Mouse (Mus musculus) mesoderm, embryonic 11.5 days (tissue): ENCODE data around the gene Ccr4.

Experiments
- DNase-seq: peaks from one replicate; pipeline ENCODE4 v3.0.0-alpha.2; 2012; ENCODE audit warnings: low read depth, low spot score

The Ccr4 gene

DNA sequence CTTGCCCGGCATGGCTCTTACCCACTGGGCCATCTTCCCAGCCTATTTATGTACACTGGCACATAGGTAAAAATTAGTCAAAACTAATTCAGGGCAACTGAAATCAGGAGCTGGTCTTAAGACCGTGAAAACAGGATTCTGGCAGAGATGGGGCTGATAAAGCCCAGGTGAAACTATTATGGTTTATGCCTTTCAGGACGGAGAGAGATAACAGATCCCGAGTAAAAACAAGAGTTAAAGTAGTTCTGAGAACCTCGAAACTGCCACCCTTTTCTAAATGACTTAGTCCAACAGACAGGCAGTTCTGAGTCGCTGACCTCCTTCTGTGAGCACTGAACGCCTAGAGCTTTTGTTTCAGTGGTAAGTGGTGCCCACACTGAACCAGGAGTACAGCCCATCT, 32.8 kb downstream of the Ccr4 start:
- DNase-seq, result no peak

DNA sequence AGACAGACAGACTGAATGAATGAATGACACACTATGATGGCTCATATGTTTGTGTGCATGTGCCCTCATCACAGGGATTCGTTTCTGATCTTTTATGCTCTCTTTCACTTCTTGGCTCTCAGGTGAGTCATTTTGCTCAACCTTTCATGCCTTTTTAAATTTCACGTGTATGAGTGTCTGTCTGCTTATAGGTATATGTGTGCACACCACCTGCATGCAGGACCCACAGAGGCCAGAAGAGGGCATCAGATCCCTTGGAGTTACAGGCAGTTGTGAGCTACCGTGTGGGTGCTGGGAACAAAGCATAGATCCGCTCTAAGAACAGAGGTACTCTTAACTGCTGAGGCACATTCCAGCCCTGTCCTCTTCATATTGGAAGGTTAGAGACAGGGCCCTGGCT, 36.0 kb downstream of the Ccr4 start:
- DNase-seq, result no peak

DNA sequence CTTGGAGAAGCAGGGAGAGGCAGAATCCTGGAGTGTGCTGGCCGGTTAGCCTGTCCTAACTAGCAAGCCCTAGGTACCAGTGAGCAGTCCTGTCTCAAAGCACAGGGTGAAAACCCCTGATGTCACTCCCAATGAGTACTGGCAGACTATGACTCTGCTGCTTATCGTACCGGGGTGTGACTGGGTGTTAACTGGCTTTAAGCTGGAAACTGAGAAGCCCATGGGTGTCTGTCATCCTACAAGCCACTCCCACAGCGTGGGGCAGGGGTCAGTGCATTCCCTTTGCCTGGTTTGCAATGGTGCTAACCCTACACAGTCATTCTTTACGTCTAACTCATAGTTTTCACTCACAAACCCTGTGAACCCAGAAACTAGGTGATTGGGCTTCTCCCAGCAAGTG, 36.5 kb downstream of the Ccr4 start:
- no peak for DNase-seq

DNA sequence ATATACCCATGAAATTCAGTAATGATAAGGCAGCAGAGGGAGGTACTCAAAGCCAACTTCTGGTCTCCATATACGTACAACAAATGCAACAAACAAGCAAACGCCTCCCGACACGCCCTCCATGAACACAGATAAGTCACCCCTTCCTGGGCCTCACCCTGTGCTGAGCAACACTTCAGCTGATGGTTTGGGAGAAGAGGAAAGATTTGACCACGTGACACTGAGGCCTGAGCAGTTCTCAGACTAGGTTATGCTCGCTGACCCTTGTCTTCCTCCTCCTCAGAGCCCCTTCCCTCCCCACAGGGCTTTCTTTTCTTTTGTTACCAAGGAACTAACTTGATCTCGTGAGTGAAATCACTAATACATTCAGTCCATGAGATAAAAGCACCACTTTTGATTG, 37.8 kb downstream of the Ccr4 start:
- no peak for DNase-seq

DNA sequence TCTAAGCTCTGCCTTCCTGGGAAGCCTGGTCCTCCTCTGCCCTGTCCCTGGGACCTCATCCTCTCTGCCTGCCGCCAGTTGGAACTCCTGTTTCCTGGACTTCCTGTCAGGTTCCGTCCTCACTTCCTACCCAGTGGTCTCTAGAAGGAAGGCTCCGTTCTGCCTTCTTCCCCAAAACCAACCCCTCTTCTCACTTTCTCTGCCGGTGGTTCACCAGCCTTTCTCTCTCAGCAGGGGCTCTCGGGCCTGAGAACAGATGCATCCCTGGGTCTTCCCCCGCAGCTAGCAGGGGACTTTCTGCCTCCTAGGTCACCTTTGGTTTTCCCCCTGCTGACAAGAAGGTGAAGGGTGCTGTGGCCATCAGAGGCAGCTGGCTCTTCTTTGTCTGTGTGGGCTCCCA, 39.3 kb downstream of the Ccr4 start:
- DNase-seq, result no peak

DNA sequence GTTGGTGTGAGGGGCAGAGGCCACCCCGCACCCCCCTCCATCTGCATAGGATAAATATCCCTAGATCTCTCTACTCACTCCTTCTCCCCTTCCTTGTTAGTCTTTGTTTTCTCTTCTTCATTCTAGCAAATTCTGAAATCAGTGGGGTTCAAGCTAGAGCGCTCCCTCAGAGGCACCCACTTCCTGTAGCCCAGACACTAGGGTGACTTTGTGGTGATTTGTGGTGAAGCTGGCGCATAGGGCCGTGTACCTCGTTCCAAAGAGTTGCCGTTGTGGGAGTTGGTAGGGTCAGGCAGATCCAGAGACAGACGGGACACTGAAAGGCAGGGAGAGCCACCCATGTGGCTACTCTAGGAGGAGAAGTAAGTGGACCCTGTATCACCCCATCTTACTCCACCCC, 42.1 kb downstream of the Ccr4 start:
- no peak for DNase-seq

DNA sequence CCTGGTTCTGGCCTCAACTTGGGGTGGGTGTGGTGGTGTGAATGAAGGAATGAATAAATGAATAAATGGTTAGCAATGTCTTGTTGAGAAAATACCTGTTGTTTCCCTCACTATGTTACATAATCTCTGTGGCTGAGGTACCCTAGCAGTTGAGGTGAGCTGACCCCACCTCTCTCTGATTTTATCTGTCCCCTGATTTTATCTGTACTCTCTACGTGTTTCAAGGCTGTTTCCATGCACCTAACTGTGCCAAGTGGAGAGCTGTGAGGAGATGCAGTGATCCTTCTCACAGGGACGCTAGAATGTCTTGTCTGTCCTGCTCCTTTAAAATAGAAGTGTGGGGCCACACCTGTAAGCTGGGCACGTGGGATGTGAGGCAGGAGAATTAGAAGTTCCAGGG, 46.3 kb downstream of the Ccr4 start:
- no peak for DNase-seq

DNA sequence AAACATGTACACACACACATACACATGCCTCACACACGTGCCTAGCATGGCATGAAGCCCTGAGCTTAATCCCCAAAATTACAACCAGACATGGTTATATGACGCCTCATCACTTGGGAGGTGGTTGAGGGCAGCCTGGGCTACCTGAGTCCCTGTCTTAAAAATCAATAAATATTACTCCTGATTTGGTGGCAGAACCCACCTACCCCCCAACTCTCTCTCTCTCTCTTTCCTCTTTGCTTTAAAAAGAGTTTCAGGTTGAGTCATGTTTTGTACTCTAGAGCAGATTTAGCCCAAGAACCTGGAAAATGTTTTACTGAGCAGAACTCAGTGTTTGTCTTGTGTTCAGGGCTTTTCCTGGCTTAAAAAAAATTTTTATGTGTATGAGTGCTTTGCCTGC, 49.3 kb downstream of the Ccr4 start:
- no peak for DNase-seq

DNA sequence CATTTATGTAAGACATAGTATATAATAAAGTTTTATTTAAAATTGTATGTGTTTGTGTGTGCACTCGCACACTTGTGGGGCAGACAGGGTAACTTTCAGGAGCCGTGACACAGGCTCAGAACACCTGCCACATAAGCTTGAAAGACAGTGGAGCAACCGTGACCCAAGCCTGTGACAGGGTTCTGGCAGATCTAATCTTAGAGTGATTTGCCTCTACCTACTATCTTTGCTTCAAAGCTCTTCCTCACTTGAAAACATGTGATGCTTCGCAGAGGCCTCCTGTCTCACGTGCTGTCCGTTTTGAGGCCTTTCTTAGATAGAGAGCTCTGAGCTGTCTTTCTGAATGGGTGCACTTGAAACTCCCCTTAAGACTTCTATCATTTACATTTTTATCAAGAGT, 52.3 kb downstream of the Ccr4 start:
- DNase-seq, result no peak

DNA sequence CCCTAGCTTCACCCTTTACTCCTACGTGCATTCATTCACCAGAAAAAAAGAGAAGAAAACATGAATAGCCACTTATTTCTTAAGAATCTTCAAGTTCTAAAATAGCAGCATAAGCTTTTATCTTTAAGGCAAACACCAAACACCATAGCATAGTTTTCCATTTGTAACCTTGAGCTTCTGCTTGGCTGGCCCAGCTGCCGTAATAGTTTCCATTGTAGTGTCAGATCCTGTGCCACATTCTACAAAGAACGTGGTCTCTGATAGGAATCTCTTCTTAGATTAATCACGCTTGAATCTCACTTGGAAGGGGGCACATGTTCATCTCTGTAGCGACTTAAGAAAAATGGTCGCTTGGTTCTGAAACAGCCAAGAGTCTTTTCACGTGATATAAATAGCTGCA, 53.1 kb downstream of the Ccr4 start:
- no peak for DNase-seq

DNA sequence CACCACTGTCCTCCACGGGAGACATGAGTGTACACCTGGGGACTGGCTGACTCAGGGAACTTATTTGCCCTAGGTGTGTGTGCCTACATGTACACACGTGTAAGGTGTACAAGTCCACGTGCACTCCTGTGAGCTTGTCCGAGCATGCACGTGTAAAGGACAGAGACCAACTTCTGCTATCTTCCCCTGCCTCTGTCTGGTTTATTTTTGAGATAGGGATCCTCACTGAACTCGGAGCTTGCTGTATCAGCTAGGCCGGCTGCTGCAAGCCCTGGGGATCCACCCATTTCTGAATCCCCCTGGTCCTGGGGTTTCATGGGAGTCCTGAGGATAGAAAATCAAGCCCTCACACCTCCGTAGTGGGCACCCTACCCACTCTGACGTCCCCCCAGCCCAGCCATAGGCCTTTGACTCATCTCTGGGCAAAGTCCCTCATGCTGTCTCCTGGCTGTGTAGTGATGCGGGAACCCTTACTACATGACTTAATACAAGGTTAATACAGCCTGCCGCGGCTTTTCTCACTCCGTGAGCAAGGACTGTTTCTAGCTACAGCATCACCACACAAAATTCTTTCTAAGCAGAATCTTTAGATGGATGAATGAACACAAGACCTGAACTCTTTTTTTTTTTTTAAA, 55.5 kb downstream of the Ccr4 start:
- no peak for DNase-seq

DNA sequence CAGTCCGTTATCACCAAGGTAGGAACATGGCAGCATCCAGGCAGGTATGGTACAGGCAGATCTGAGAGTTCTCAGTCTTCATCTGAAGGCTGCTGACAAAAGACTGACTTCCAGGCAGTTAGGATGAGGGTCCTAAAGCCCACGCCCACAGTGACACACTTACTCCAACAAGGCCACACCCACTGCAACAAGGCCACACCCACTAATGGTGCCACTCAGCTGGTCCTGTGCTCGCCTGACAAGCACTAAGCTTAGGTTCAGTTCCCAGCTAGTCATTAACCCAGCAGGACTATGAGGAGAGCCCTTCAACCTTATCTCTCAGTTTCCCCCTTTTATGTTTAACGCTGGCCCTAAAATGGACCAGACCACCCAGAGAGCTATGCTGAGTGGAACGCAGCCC, 56.0 kb downstream of the Ccr4 start:
- DNase-seq, result no peak

DNA sequence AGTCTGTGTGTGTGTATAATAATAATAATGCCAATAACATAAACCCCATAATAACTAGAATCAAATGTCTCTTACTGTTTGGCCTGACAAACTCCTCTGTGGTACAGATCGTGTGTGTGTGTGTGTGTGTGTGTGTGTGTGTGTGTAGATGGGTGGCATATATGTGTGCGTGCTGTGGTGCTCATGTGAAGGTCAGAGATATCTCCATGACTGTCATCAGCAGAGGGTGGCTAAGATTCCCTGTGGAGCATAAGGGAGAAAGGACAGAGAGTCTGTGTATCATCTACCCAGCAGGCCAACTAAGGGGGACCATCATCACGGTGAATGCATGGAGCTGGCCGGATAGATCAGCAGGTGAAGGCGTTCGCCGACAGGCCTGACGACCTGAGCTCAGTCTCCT, 57.8 kb downstream of the Ccr4 start:
- no peak for DNase-seq

DNA sequence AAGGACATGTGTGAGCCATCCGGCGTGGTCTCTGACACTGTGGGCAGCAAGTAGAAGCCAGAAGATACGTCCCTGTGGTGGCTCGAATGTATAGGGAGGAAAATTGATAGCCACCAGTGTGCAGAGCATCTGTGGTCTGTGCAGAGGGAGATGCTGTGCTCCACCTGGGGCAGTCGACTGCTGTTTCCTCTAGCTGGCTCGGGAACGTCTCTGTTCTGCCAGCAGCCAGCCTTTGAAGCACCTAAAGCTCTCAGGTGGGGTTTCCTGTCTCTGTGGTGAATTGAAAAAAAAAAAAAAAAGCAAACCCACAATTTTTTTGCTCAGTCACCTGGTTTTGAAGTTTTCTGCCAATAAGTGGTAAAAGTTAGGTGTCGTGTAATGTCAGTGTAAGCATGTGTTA, 61.4 kb downstream of the Ccr4 start:
- no peak for DNase-seq

DNA sequence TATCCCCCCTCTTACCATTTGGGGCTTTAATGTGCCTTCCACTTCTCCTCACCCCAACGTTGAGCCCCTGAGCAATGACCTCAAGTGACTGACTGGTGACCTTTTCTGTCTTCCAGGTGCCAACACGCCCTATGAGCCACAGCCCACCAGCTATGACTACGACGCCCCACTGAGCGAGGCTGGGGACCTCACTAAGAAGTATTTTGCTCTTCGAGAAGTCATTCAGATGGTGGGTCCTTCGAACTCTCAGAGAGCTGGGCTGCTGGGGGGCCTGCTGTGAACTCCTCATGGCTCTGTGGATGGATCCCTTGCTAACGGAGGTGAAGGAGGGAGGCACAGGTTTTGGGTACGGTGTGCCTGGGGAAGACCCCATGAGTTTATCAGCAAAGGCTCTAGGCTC, 61.8 kb downstream of the Ccr4 start:
- no peak for DNase-seq

DNA sequence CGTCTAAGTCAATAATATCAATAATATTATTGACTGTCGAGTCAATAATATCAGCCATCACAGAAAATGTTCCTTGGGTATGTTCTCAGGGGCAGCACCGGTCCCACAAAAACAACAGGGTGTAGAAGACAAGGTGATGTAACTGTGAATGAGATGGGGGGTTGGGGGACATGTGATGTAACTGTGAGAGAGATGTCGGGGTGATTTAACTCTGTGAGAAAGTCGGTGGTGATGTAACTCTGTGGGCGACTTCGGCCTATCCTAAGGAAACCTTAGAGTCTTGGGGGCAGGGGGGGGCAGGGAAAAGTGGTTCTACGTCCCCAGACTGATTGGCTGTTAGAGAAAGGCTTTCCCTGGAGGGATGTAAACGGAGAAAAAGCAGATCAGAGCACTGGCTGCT, 62.5 kb downstream of the Ccr4 start:
- no peak for DNase-seq

DNA sequence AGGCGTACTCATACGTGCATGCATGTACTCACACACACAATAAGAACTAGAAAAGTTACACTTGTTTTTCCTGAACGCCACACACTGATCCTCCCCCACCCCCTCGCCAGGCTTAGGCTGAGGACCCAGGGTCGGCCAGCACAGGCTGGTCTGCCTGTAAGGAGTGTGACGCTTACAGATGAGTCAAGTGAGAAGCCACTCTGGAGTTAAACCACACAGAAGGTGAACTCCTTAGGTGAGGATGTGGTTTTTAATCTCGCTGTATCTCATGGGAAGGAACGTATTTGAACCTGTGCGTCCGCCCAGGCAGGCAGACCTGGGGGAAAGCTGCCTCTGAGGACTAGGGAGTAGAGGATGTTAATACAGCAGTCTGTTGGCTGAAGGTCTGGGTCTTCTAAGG, 64.2 kb downstream of the Ccr4 start:
- no peak for DNase-seq
